In genomic region chr4:58400861-58401341, GRCm38 (mm10) we compare ENCODE assay signal across 9 mouse cellular contexts.
DNase-seq lines count a peak whose midpoint lies in the region; ATAC-seq lines count a peak whose summit lies in the region.
"Had no signal": no experiment of that assay in that cellular context is flagged by ENCODE, and none has a peak within 500 bp of the region (broad histone marks: within the 10 kb centered on the region; RNA-seq: fewer than 3 reads in every experiment).

No protein-coding gene starts in this region.

- H3K4me2 ChIP-seq in stomach, embryonic 16.5 days (ENCODE audit: low read depth, low read length): no peak overlapping the region
- H3K4me2 ChIP-seq: embryonic facial prominence, embryonic 12.5 days had no signal

- no peak overlapping the region for H3K4me3 ChIP-seq in stomach, embryonic 16.5 days (replicated peaks; ENCODE audit: low read length)
- H3K4me3 ChIP-seq: embryonic facial prominence, embryonic 12.5 days had no signal

- no peak overlapping the region for H3K9ac ChIP-seq in stomach, embryonic 16.5 days (ENCODE audit: low read length)
- H3K9ac ChIP-seq: embryonic facial prominence, embryonic 12.5 days had no signal

- peak; percentile 53; the same call in 1 of the 2 replicates for ATAC-seq in stomach, embryonic 16.5 days (ENCODE audit: insufficient read depth, low FRiP score)

- H3K9me3 ChIP-seq in stomach, embryonic 16.5 days (replicated peaks; ENCODE audit: control insufficient read depth, low read length): no peaks in the 10 kb centered on the region
- H3K9me3 ChIP-seq: embryonic facial prominence, embryonic 12.5 days had no signal

- peak overlapping the region; percentile 38 for H3K27ac ChIP-seq in stomach, embryonic 16.5 days (ENCODE audit: low read length)
- H3K27ac ChIP-seq: embryonic facial prominence, embryonic 12.5 days had no signal

- DNase-seq in cerebellum, postnatal 36 days: peak; percentile 13 to 34
- no peak for DNase-seq in cerebellum, adult 11 months
- DNase-seq in adipocyte (ENCODE audit: low spot score): peak; percentile 67
- peak; percentile 65 for DNase-seq in gastrocnemius, postnatal 25 days
- DNase-seq in left cerebral cortex, postnatal 10 days (ENCODE audit: extremely low spot score in 1 of 2, low spot score in 2 of 2): peak; percentile 77 to 86
- no peak for DNase-seq in embryo, embryonic 9.5 days (ENCODE audit: extremely low spot score)
- DNase-seq in thymus, postnatal 25 days: no peak

- H3K36me3 ChIP-seq in stomach, embryonic 16.5 days (ENCODE audit: control insufficient read depth, insufficient read depth, low read length): no peaks in the 10 kb centered on the region
- H3K36me3 ChIP-seq: embryonic facial prominence, embryonic 12.5 days had no signal

- H3K4me1 ChIP-seq in stomach, embryonic 16.5 days (ENCODE audit: control insufficient read depth, insufficient read depth, low read length): no peaks in the 10 kb centered on the region
- H3K4me1 ChIP-seq: embryonic facial prominence, embryonic 12.5 days had no signal

- intact Hi-C loops in left cerebral cortex, postnatal 10 days (cut with DNase I): no loop called here

- H3K27me3 ChIP-seq in stomach, embryonic 16.5 days (ENCODE audit: control insufficient read depth, insufficient read depth, low read length): no peaks in the 10 kb centered on the region
- H3K27me3 ChIP-seq: embryonic facial prominence, embryonic 12.5 days had no signal

- 76% methylated on average over 12 of the region's 12 CpGs for WGBS in stomach, embryonic 16.5 days

Comparison
In these comparisons a context has a peak if more than half of its experiments do, and no peak if none do; other contexts are left out.
1. DNase-seq: peak in cerebellum, postnatal 36 days (2 of 2), adipocyte (single experiment), gastrocnemius, postnatal 25 days (single experiment) and left cerebral cortex, postnatal 10 days (2 of 2); none in cerebellum, adult 11 months (single experiment), embryo, embryonic 9.5 days (single experiment) and thymus, postnatal 25 days (single experiment).